Mouse (Mus musculus): ENCODE measurements at regions not wholly inside any gene's neighbourhood (a gene's known extent, or its start where the extent isn't known, plus 50 kb on each side); places are given as distances from the start of the nearest gene placed in this dataset.

GRCm38 (mm10) chr5:120018126-120018525 is 98.1 kb upstream of the Rbm19 start:
- TF ChIP-seq CTCF (conservative IDR thresholded peaks at IDR 0.05; ENCODE audit: low read length) (no peak), POU5F1 (IDR thresholded peaks at IDR 0.05; ENCODE audit: borderline replicate concordance, low read length) (no peak)
